Mouse (Mus musculus): Measurements from ENCODE around the gene Ank3. TPM values are rescaled to one million over a fixed set of nuclear protein-coding genes. Genes with fewer than 3 reads are reported as not detected.
A peak's percentile ranks its signal among the peaks of the same experiment; 100 is the strongest.

Ank3 gene
- polyA plus RNA-seq, 1 experiment from 2014 or later: 86.7 TPM

GRCm38 (mm10) chr10:69710802-69711201 lies 312.2 kb downstream of the Ank3 start:
- Histone ChIP-seq H3K9ac (ENCODE audit: low read depth, low read length) (no peak overlapping the region), H3K4me2 (ENCODE audit: low read length) (no peak overlapping the region), H3K9me3 (replicated peaks; ENCODE audit: control insufficient read depth, low read length, poor library complexity, severe bottlenecking) (no peaks in the 10 kb centered on the region), H3K27me3 (ENCODE audit: control insufficient read depth, insufficient read depth, low read depth, low read length) (no peaks in the 10 kb centered on the region), H3K4me1 (ENCODE audit: control insufficient read depth, insufficient read depth, low read length) (peaks cover 57% of the 10 kb centered on the region), H3K27ac (ENCODE audit: low read length) (no peak overlapping the region), H3K36me3 (ENCODE audit: control insufficient read depth, insufficient read depth, low read length) (no peaks in the 10 kb centered on the region), H3K4me3 (ENCODE audit: low read depth, low read length) (no peak overlapping the region)
- no peak for ATAC-seq
- WGBS: 92% methylated on average over 5 of the region's 5 CpGs

GRCm38 (mm10) chr10:69716907-69717306 lies 318.3 kb downstream of the Ank3 start:
- no peak for ATAC-seq
- Histone ChIP-seq H3K9ac (ENCODE audit: low read depth, low read length) (no peak overlapping the region), H3K4me3 (ENCODE audit: low read depth, low read length) (no peak overlapping the region), H3K9me3 (replicated peaks; ENCODE audit: control insufficient read depth, low read length, poor library complexity, severe bottlenecking) (no peaks in the 10 kb centered on the region), H3K4me2 (ENCODE audit: low read length) (no peak overlapping the region), H3K36me3 (ENCODE audit: control insufficient read depth, insufficient read depth, low read length) (no peaks in the 10 kb centered on the region), H3K27me3 (ENCODE audit: control insufficient read depth, insufficient read depth, low read depth, low read length) (no peaks in the 10 kb centered on the region), H3K27ac (ENCODE audit: low read length) (no peak overlapping the region), H3K4me1 (ENCODE audit: control insufficient read depth, insufficient read depth, low read length) (peaks cover 37% of the 10 kb centered on the region)
- WGBS: 82% methylated on average over 4 of the region's 4 CpGs

- 39% methylated on average over 5 of the region's 5 CpGs for WGBS
- Histone ChIP-seq H3K4me3 (ENCODE audit: low read depth, low read length) (no peak overlapping the region), H3K27me3 (ENCODE audit: control insufficient read depth, insufficient read depth, low read depth, low read length) (no peaks in the 10 kb centered on the region), H3K9me3 (replicated peaks; ENCODE audit: control insufficient read depth, low read length, poor library complexity, severe bottlenecking) (no peaks in the 10 kb centered on the region), H3K4me1 (ENCODE audit: control insufficient read depth, insufficient read depth, low read length) (peaks cover 32% of the 10 kb centered on the region), H3K4me2 (ENCODE audit: low read length) (no peak overlapping the region), H3K27ac (ENCODE audit: low read length) (no peak overlapping the region), H3K36me3 (ENCODE audit: control insufficient read depth, insufficient read depth, low read length) (no peaks in the 10 kb centered on the region), H3K9ac (ENCODE audit: low read depth, low read length) (no peak overlapping the region)
- ATAC-seq: no peak
Observed at GRCm38 (mm10) chr10:69719421-69719820, 320.8 kb downstream of the Ank3 start.

- 14% methylated on average over 12 of the region's 12 CpGs for WGBS
- no peaks in the 10 kb centered on the region for H3K27me3 ChIP-seq (ENCODE audit: control insufficient read depth, insufficient read depth, low read depth, low read length)
- H3K4me3 ChIP-seq (ENCODE audit: low read depth, low read length): no peak overlapping the region; the same call in 1 of the 2 replicates
- H3K27ac ChIP-seq (ENCODE audit: low read length): peak overlapping the region; percentile 70
- ATAC-seq: peak; percentile 55; the same call in 1 of the 2 replicates
- H3K9me3 ChIP-seq (replicated peaks; ENCODE audit: control insufficient read depth, low read length, poor library complexity, severe bottlenecking): no peaks in the 10 kb centered on the region
- peaks cover 38% of the 10 kb centered on the region for H3K4me1 ChIP-seq (ENCODE audit: control insufficient read depth, insufficient read depth, low read length)
- H3K36me3 ChIP-seq (ENCODE audit: control insufficient read depth, insufficient read depth, low read length): no peaks in the 10 kb centered on the region
- H3K9ac ChIP-seq (ENCODE audit: low read depth, low read length): peak overlapping the region; percentile 38; the same call in 1 of the 2 replicates
- peak overlapping the region; percentile 36 for H3K4me2 ChIP-seq (ENCODE audit: low read length)
Observed at GRCm38 (mm10) chr10:69719901-69720415, 321.4 kb downstream of the Ank3 start.

GRCm38 (mm10) chr10:69720452-69720851 lies 321.9 kb downstream of the Ank3 start:
- H3K9me3 ChIP-seq (replicated peaks; ENCODE audit: control insufficient read depth, low read length, poor library complexity, severe bottlenecking): no peaks in the 10 kb centered on the region
- WGBS: 21% methylated on average over 10 of the region's 10 CpGs
- no peaks in the 10 kb centered on the region for H3K36me3 ChIP-seq (ENCODE audit: control insufficient read depth, insufficient read depth, low read length)
- H3K9ac ChIP-seq (ENCODE audit: low read depth, low read length): peak overlapping the region; percentile 38
- H3K4me3 ChIP-seq (ENCODE audit: low read depth, low read length): no peak overlapping the region; the same call in 1 of the 2 replicates
- peaks cover 39% of the 10 kb centered on the region for H3K4me1 ChIP-seq (ENCODE audit: control insufficient read depth, insufficient read depth, low read length)
- ATAC-seq: no peak
- H3K27ac ChIP-seq (ENCODE audit: low read length): peak overlapping the region; percentile 70
- no peaks in the 10 kb centered on the region for H3K27me3 ChIP-seq (ENCODE audit: control insufficient read depth, insufficient read depth, low read depth, low read length)
- H3K4me2 ChIP-seq (ENCODE audit: low read length): peak overlapping the region; percentile 36

GRCm38 (mm10) chr10:69720899-69721490 lies 322.4 kb downstream of the Ank3 start:
- no peak overlapping the region for H3K4me3 ChIP-seq (ENCODE audit: low read depth, low read length)
- peak overlapping the region; percentile 27; the same call in 1 of the 2 replicates for H3K9ac ChIP-seq (ENCODE audit: low read depth, low read length)
- 17% methylated on average over 6 of the region's 6 CpGs for WGBS
- 0 out of 2 replicates have a peak, but pooled peaks have one; percentile 26 for ATAC-seq
- H3K27me3 ChIP-seq (ENCODE audit: control insufficient read depth, insufficient read depth, low read depth, low read length): no peaks in the 10 kb centered on the region
- H3K36me3 ChIP-seq (ENCODE audit: control insufficient read depth, insufficient read depth, low read length): no peaks in the 10 kb centered on the region
- H3K4me2 ChIP-seq (ENCODE audit: low read length): peak overlapping the region; percentile 36; the same call in 1 of the 2 replicates
- H3K27ac ChIP-seq (ENCODE audit: low read length): peak overlapping the region; percentile 70
- peaks cover 39% of the 10 kb centered on the region for H3K4me1 ChIP-seq (ENCODE audit: control insufficient read depth, insufficient read depth, low read length)
- H3K9me3 ChIP-seq (replicated peaks; ENCODE audit: control insufficient read depth, low read length, poor library complexity, severe bottlenecking): no peaks in the 10 kb centered on the region

GRCm38 (mm10) chr10:69724159-69724558 lies 325.6 kb downstream of the Ank3 start:
- H3K4me3 ChIP-seq (ENCODE audit: low read depth, low read length): no peak overlapping the region
- no peak overlapping the region for H3K27ac ChIP-seq (ENCODE audit: low read length)
- no peak overlapping the region for H3K4me2 ChIP-seq (ENCODE audit: low read length)
- H3K27me3 ChIP-seq (ENCODE audit: control insufficient read depth, insufficient read depth, low read depth, low read length): no peaks in the 10 kb centered on the region
- no peaks in the 10 kb centered on the region for H3K36me3 ChIP-seq (ENCODE audit: control insufficient read depth, insufficient read depth, low read length)
- 87% methylated on average over 4 of the region's 4 CpGs for WGBS
- H3K4me1 ChIP-seq (ENCODE audit: control insufficient read depth, insufficient read depth, low read length): peaks cover 36% of the 10 kb centered on the region
- no peak for ATAC-seq
- no peaks in the 10 kb centered on the region for H3K9me3 ChIP-seq (replicated peaks; ENCODE audit: control insufficient read depth, low read length, poor library complexity, severe bottlenecking)
- H3K9ac ChIP-seq (ENCODE audit: low read depth, low read length): no peak overlapping the region

- Histone ChIP-seq H3K9ac (ENCODE audit: low read depth, low read length) (no peak overlapping the region), H3K4me2 (ENCODE audit: low read length) (no peak overlapping the region), H3K4me3 (ENCODE audit: low read depth, low read length) (no peak overlapping the region), H3K9me3 (replicated peaks; ENCODE audit: control insufficient read depth, low read length, poor library complexity, severe bottlenecking) (no peaks in the 10 kb centered on the region), H3K27ac (ENCODE audit: low read length) (no peak overlapping the region), H3K36me3 (ENCODE audit: control insufficient read depth, insufficient read depth, low read length) (no peaks in the 10 kb centered on the region), H3K4me1 (ENCODE audit: control insufficient read depth, insufficient read depth, low read length) (peaks cover 34% of the 10 kb centered on the region), H3K27me3 (ENCODE audit: control insufficient read depth, insufficient read depth, low read depth, low read length) (no peaks in the 10 kb centered on the region)
- ATAC-seq: no peak
- WGBS: 46% methylated on average over 14 of the region's 14 CpGs
Observed at GRCm38 (mm10) chr10:69725078-69725477, 326.5 kb downstream of the Ank3 start.

- Histone ChIP-seq H3K27me3 (ENCODE audit: control insufficient read depth, insufficient read depth, low read depth, low read length) (no peaks in the 10 kb centered on the region), H3K9ac (ENCODE audit: low read depth, low read length) (no peak overlapping the region), H3K4me3 (ENCODE audit: low read depth, low read length) (no peak overlapping the region), H3K4me2 (ENCODE audit: low read length) (no peak overlapping the region), H3K9me3 (replicated peaks; ENCODE audit: control insufficient read depth, low read length, poor library complexity, severe bottlenecking) (no peaks in the 10 kb centered on the region), H3K4me1 (ENCODE audit: control insufficient read depth, insufficient read depth, low read length) (peaks cover 34% of the 10 kb centered on the region), H3K27ac (ENCODE audit: low read length) (no peak overlapping the region), H3K36me3 (ENCODE audit: control insufficient read depth, insufficient read depth, low read length) (no peaks in the 10 kb centered on the region)
- 87% methylated on average over 2 of the region's 2 CpGs for WGBS
- no peak for ATAC-seq
Observed at GRCm38 (mm10) chr10:69726265-69726664, 327.7 kb downstream of the Ank3 start.
